In the genomic region with DNA sequence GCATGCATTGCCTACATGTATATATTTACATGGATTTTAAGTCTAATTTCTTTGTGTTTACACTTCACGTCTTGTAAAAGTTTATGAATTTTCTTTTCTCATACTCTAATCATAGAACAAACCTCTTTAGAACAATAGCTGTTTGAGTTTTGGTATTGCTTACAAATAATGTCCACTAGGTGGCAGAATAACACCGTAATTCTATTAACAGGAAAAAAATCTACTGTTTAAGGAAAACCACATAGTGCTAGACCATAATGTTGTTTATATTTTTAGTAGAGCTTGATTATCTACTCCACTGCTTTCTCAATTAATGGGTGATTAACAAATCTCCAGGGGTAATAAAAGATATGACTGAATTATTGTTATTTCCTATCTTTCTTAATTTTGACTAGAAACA, we compare ENCODE assay signal across 11 mouse cellular contexts. TPM values are rescaled to one million over a fixed set of nuclear protein-coding genes. Genes with fewer than 3 reads are reported as not detected.
DNase-seq lines count a peak whose midpoint lies in the region; ATAC-seq and TF ChIP-seq lines count a peak whose summit lies in the region.
"Had no signal": no experiment of that assay in that cellular context is flagged by ENCODE, and none has a peak within 500 bp of the region (broad histone marks: within the 10 kb centered on the region; RNA-seq: fewer than 3 reads in every experiment).

No protein-coding gene starts in this region.

- ATAC-seq in heart, postnatal 0 days (ENCODE audit: insufficient read depth, low read depth), result no peak
- ATAC-seq in heart, embryonic 12.5 days (ENCODE audit: insufficient number of reproducible peaks, low FRiP score), result no peak

- TF ChIP-seq CTCF in heart, postnatal 0 days (IDR thresholded peaks at IDR 0.05; ENCODE audit: low read depth), result peak; percentile 48
- peak; percentile 58 for TF ChIP-seq CTCF in E14TG2a.4 (conservative IDR thresholded peaks at IDR 0.05; ENCODE audit: low read length)

- no peak overlapping the region for H3K9ac ChIP-seq in heart, postnatal 0 days (replicated peaks; ENCODE audit: low read depth, low read length)
- no peak overlapping the region for H3K9ac ChIP-seq in heart, embryonic 12.5 days
- H3K9ac ChIP-seq: stomach, embryonic 15.5 days had no signal

- H3K27ac ChIP-seq in heart, postnatal 0 days (ENCODE audit: low read depth), result no peak overlapping the region
- H3K27ac ChIP-seq in heart, embryonic 12.5 days (ENCODE audit: poor library complexity, severe bottlenecking), result no peak overlapping the region
- H3K27ac ChIP-seq: stomach, embryonic 15.5 days had no signal

- no peak for TF ChIP-seq EP300 in heart, postnatal 0 days (IDR thresholded peaks at IDR 0.05; ENCODE audit: low read depth)

- peak; percentile 30 for DNase-seq in heart, postnatal 0 days (ENCODE audit: low spot score)
- peak; percentile 75 for DNase-seq in embryo, embryonic 10.5 days (ENCODE audit: low spot score)
- peak; percentile 40 for DNase-seq in mesoderm, embryonic 11.5 days (ENCODE audit: low read depth, low spot score)
- DNase-seq in adrenal gland, adult 2 months, result no peak
- no peak for DNase-seq in ovary, postnatal 14 days (ENCODE audit: low spot score)
- no peak for DNase-seq in kidney, adult 8-10 months
- DNase-seq: kidney, adult 18-20 months had no signal

- no peaks in the 10 kb centered on the region for H3K36me3 ChIP-seq in heart, postnatal 0 days (replicated peaks; ENCODE audit: control insufficient read depth, insufficient read depth, low read length)
- H3K36me3 ChIP-seq in heart, embryonic 12.5 days, result no peaks in the 10 kb centered on the region
- no peaks in the 10 kb centered on the region for H3K36me3 ChIP-seq in E14TG2a.4 (ENCODE audit: insufficient read depth, low read length)
- H3K36me3 ChIP-seq: stomach, embryonic 15.5 days had no signal

- no peak overlapping the region for H3K4me3 ChIP-seq in heart, postnatal 0 days (ENCODE audit: low read depth, low read length)
- H3K4me3 ChIP-seq in heart, embryonic 12.5 days, result no peak overlapping the region
- H3K4me3 ChIP-seq in E14TG2a.4 (replicated peaks; ENCODE audit: low read length), result no peak overlapping the region
- H3K4me3 ChIP-seq: megakaryocyte, embryonic 14.5 days; stomach, embryonic 15.5 days had no signal

- H3K4me2 ChIP-seq in heart, postnatal 0 days (ENCODE audit: low read depth, low read length), result no peak overlapping the region
- no peak overlapping the region for H3K4me2 ChIP-seq in heart, embryonic 12.5 days
- H3K4me2 ChIP-seq: stomach, embryonic 15.5 days had no signal

- H3K27me3 ChIP-seq in heart, postnatal 0 days (ENCODE audit: control insufficient read depth, insufficient read depth, low read length), result no peaks in the 10 kb centered on the region
- no peaks in the 10 kb centered on the region for H3K27me3 ChIP-seq in heart, embryonic 12.5 days (replicated peaks)
- H3K27me3 ChIP-seq in E14TG2a.4 (ENCODE audit: insufficient read depth, low read length), result no peaks in the 10 kb centered on the region
- H3K27me3 ChIP-seq: megakaryocyte, embryonic 14.5 days; stomach, embryonic 15.5 days had no signal

- H3K9me3 ChIP-seq in heart, postnatal 0 days (replicated peaks; ENCODE audit: control insufficient read depth, low read length), result no peaks in the 10 kb centered on the region
- H3K9me3 ChIP-seq in heart, embryonic 12.5 days (replicated peaks), result no peaks in the 10 kb centered on the region
- H3K9me3 ChIP-seq in E14TG2a.4 (ENCODE audit: low read length), result peaks cover 6% of the 10 kb centered on the region; the same call in 1 of the 2 replicates
- H3K9me3 ChIP-seq: megakaryocyte, embryonic 14.5 days; stomach, embryonic 15.5 days had no signal

- 0% methylated on average over 2 of the region's 2 CpGs for WGBS in heart, postnatal 0 days
- WGBS in heart, embryonic 12.5 days, result 2% methylated on average over 2 of the region's 2 CpGs

- no peaks in the 10 kb centered on the region for H3K4me1 ChIP-seq in heart, postnatal 0 days (ENCODE audit: control insufficient read depth, insufficient read depth)
- H3K4me1 ChIP-seq in heart, embryonic 12.5 days (replicated peaks), result no peaks in the 10 kb centered on the region
- H3K4me1 ChIP-seq in E14TG2a.4 (replicated peaks; ENCODE audit: low read depth, low read length), result no peaks in the 10 kb centered on the region
- H3K4me1 ChIP-seq: megakaryocyte, embryonic 14.5 days; stomach, embryonic 15.5 days had no signal

RNA-seq across cellular contexts. Expression of a gene that starts 10.0 kb away (rescaled TPM):
- not detected in 2 replicates for total RNA-seq in heart, postnatal 0 days (2014; rRNA removed; ENCODE audit: low replicate concordance)
- not detected in 2 replicates for polyA plus RNA-seq in heart, postnatal 0 days (2015; fragmentation: Nextera tagmentation; extraction: Ambion mirVana)
- polyA plus RNA-seq in heart, embryonic 12.5 days (2016; fragmentation: Nextera tagmentation; extraction: Ambion mirVana), result not detected in 2 replicates
- total RNA-seq in adrenal gland, adult 2 months (2021), result not detected
- polyA plus RNA-seq in adrenal gland, adult 2 months (2012; rRNA removed), result not detected in 2 replicates
- polyA plus RNA-seq: stomach, embryonic 15.5 days had no signal

RNA-seq across cellular contexts. Expression of a gene that starts 19.8 kb away (rescaled TPM):
- not detected in 2 replicates for total RNA-seq in heart, postnatal 0 days (2014; rRNA removed; ENCODE audit: low replicate concordance)
- polyA plus RNA-seq in heart, postnatal 0 days (2015; fragmentation: Nextera tagmentation; extraction: Ambion mirVana), result not detected in 2 replicates
- polyA plus RNA-seq in heart, embryonic 12.5 days (2016; fragmentation: Nextera tagmentation; extraction: Ambion mirVana), result not detected in 2 replicates
- not detected for total RNA-seq in adrenal gland, adult 2 months (2021)
- polyA plus RNA-seq in adrenal gland, adult 2 months (2012; rRNA removed), result not detected in 2 replicates
- polyA plus RNA-seq: stomach, embryonic 15.5 days had no signal

RNA-seq across cellular contexts. Expression of a gene that starts 29.3 kb away (rescaled TPM):
- not detected in 2 replicates for total RNA-seq in heart, postnatal 0 days (2014; rRNA removed; ENCODE audit: low replicate concordance)
- not detected in 2 replicates for polyA plus RNA-seq in heart, postnatal 0 days (2015; fragmentation: Nextera tagmentation; extraction: Ambion mirVana)
- polyA plus RNA-seq in heart, embryonic 12.5 days (2016; fragmentation: Nextera tagmentation; extraction: Ambion mirVana), result not detected in 2 replicates
- total RNA-seq in adrenal gland, adult 2 months (2021), result not detected
- polyA plus RNA-seq in adrenal gland, adult 2 months (2012; rRNA removed), result not detected in 2 replicates
- polyA plus RNA-seq: stomach, embryonic 15.5 days had no signal

RNA-seq across cellular contexts. Expression of a gene that starts 30.6 kb away (rescaled TPM):
- total RNA-seq in heart, postnatal 0 days (2014; rRNA removed; ENCODE audit: low replicate concordance), result not detected in 2 replicates
- not detected in 2 replicates for polyA plus RNA-seq in heart, postnatal 0 days (2015; fragmentation: Nextera tagmentation; extraction: Ambion mirVana)
- not detected in 2 replicates for polyA plus RNA-seq in heart, embryonic 12.5 days (2016; fragmentation: Nextera tagmentation; extraction: Ambion mirVana)
- not detected for total RNA-seq in adrenal gland, adult 2 months (2021)
- polyA plus RNA-seq in adrenal gland, adult 2 months (2012; rRNA removed), result not detected in 2 replicates
- polyA plus RNA-seq: stomach, embryonic 15.5 days had no signal

RNA-seq across cellular contexts. Expression of a gene that starts 41.4 kb away (rescaled TPM):
- not detected in 2 replicates for total RNA-seq in heart, postnatal 0 days (2014; rRNA removed; ENCODE audit: low replicate concordance)
- polyA plus RNA-seq in heart, postnatal 0 days (2015; fragmentation: Nextera tagmentation; extraction: Ambion mirVana), result not detected in 2 replicates
- not detected in 2 replicates for polyA plus RNA-seq in heart, embryonic 12.5 days (2016; fragmentation: Nextera tagmentation; extraction: Ambion mirVana)
- not detected for total RNA-seq in adrenal gland, adult 2 months (2021)
- polyA plus RNA-seq in adrenal gland, adult 2 months (2012; rRNA removed), result not detected in 2 replicates
- polyA plus RNA-seq: stomach, embryonic 15.5 days had no signal

Comparison
In these comparisons a context has a peak if more than half of its experiments do, and no peak if none do; other contexts are left out.
1. DNase-seq: peak in heart, postnatal 0 days (single experiment), embryo, embryonic 10.5 days (single experiment) and mesoderm, embryonic 11.5 days (single experiment); none in adrenal gland, adult 2 months (single experiment), ovary, postnatal 14 days (single experiment) and kidney, adult 8-10 months (0 of 2).